Mouse (Mus musculus): ENCODE data around the gene Hoxc9.

- TF ChIP-seq CTCF (IDR thresholded peaks at IDR 0.05; ENCODE audit: borderline replicate concordance, extremely low read depth, insufficient read depth, insufficient read length), result no peak
- no peak for TF ChIP-seq POLR2A (IDR thresholded peaks at IDR 0.05; ENCODE audit: borderline replicate concordance, extremely low read depth, insufficient read depth, insufficient read length, poor library complexity, severe bottlenecking)
These were observed 33.2 kb downstream of the Hoxc9 start for GRCm38 (mm10) chr15:103009265-103010111.

Data from brain, embryonic 14.5 days (tissue).